Mouse (Mus musculus) embryonic facial prominence, embryonic 11.5 days (tissue): ENCODE measurements around the gene Cib4. TPM values are rescaled to one million over a fixed set of nuclear protein-coding genes. Genes with fewer than 3 reads are reported as not detected.

Experiments used
- ATAC-seq: fragments of 200-750 bp; cut with Nextera tagmentation; replicated peaks from 2 replicates; pipeline ENCODE4 v1.8.0; 2017; ENCODE audit warnings: low read depth; ENCODE audit not compliant: insufficient number of reproducible peaks, low FRiP score, low TSS enrichment
- DNase-seq: peaks from one replicate; pipeline ENCODE4 v3.0.0-alpha.2; 2015; ENCODE audit warnings: low spot score
- H3K27ac ChIP-seq: fragments of 300-500 bp; sonication (generic); replicated peaks from 2 replicates; pipeline ENCODE4 v1.5.1; 2014; ENCODE audit warnings: mild to moderate bottlenecking, low read depth, low read length, control low read depth
- H3K27me3 ChIP-seq: fragments of 300-500 bp; sonication (generic); 2 replicates; pipeline ENCODE4 v1.6.1; 2014; ENCODE audit warnings: mild to moderate bottlenecking, low read length, moderate library complexity, mixed read lengths; ENCODE audit not compliant: control insufficient read depth, insufficient read depth
- H3K36me3 ChIP-seq: fragments of 300-500 bp; sonication (generic); replicated peaks from 2 replicates; pipeline ENCODE4 v1.6.1; 2014; ENCODE audit warnings: low read depth, mild to moderate bottlenecking, low read length, moderate library complexity, mixed read lengths; ENCODE audit not compliant: control insufficient read depth, insufficient read depth
- H3K4me1 ChIP-seq: fragments of 300-500 bp; sonication (generic); 2 replicates; pipeline ENCODE4 v1.6.1; 2014; ENCODE audit warnings: low read length, mixed read lengths; ENCODE audit not compliant: control insufficient read depth, insufficient read depth
- H3K4me2 ChIP-seq: fragments of 300-500 bp; sonication (generic); 2 replicates; pipeline ENCODE4 v1.6.1; 2014; ENCODE audit warnings: low read depth, mild to moderate bottlenecking, control low read depth, low read length, moderate library complexity
- H3K4me3 ChIP-seq: fragments of 300-500 bp; sonication (generic); 2 replicates; pipeline ENCODE4 v1.5.1; 2014; ENCODE audit warnings: low read depth, low read length, control low read depth
- H3K9ac ChIP-seq: fragments of 300-500 bp; sonication (generic); replicated peaks from 2 replicates; pipeline ENCODE4 v1.6.1; 2014; ENCODE audit warnings: mild to moderate bottlenecking, control low read depth, low read length
- H3K9me3 ChIP-seq: fragments of 300-500 bp; sonication (generic); replicated peaks from 2 replicates; pipeline ENCODE4 v1.6.1; 2016; ENCODE audit warnings: mild to moderate bottlenecking, low read length, inconsistent platforms, mixed read lengths; ENCODE audit not compliant: control insufficient read depth
- WGBS: fragments of 180-500 bp; shearing (Covaris S2); extraction: QIAGEN DNeasy Blood & Tissue Kit; methylation state at CpG from one replicate; pipeline ENCODE4 v1.1.7; 2014; 5-methylcytosine and 5-hydroxymethylcytosine counted together
- polyA plus RNA-seq: library from polyadenylated mRNA; unstranded; fragments of >200 nt; fragmentation: Nextera tagmentation; extraction: Ambion mirVana; gene quantifications from 2 replicates; pipeline ENCODE4 v1.2.1, GENCODE M21; 2014

Gene Cib4
- polyA plus RNA-seq, 1 experiment from 2014 or later = not detected

DNA sequence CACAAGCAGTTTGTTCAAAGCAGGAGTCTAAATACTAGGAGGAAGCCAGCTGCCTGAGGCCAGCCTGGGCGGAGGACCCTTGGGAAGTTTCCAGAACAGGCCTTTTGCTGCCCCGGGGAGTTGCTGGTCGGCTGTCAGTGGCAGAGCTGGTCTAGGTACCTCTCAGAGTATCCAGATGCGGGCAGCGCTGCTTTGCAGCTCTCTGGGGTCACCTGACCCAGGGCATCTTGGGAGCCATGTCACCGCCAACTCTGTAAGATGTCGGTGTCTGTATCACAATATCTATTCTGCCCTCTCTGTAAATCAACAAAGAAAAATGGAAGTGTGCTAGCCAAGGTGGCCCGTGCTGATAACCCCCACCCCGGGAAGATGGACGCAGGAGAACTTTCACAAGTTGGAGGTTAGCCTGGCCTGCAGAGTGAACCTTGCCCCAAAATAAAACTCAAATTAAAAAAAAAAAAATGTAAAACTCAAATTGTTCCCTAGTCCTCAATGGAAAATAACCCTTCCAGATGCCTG, 25.4 kb downstream of the Cib4 start:
- ATAC-seq (no peak), DNase-seq (no peak)
- no peak overlapping the region for H3K4me2 ChIP-seq
- no peaks in the 10 kb centered on the region for H3K27me3 ChIP-seq
- no peak overlapping the region for H3K27ac ChIP-seq
- H3K4me1 ChIP-seq = no peaks in the 10 kb centered on the region
- WGBS = 82% methylated on average over 10 of the region's 10 CpGs
- H3K9me3 ChIP-seq = no peaks in the 10 kb centered on the region
- H3K4me3 ChIP-seq = no peak overlapping the region
- no peak overlapping the region for H3K9ac ChIP-seq
- H3K36me3 ChIP-seq = no peaks in the 10 kb centered on the region

- WGBS = 49% methylated on average over 7 of the region's 7 CpGs
- Histone ChIP-seq H3K9ac (no peak overlapping the region), H3K27me3 (no peaks in the 10 kb centered on the region), H3K4me1 (no peaks in the 10 kb centered on the region), H3K27ac (no peak overlapping the region), H3K9me3 (no peaks in the 10 kb centered on the region), H3K36me3 (no peaks in the 10 kb centered on the region), H3K4me2 (no peak overlapping the region), H3K4me3 (no peak overlapping the region)
- no peak for DNase-seq
- no peak for ATAC-seq
Measured at GRCm38 (mm10) chr5:30519494-30519893, 26.1 kb downstream of the Cib4 start.

GRCm38 (mm10) chr5:30518547-30518946, 27.1 kb downstream of the Cib4 start:
- H3K27me3 ChIP-seq = no peaks in the 10 kb centered on the region
- WGBS = 80% methylated on average over 6 of the region's 6 CpGs
- no peak overlapping the region for H3K4me3 ChIP-seq
- no peak for ATAC-seq
- H3K4me1 ChIP-seq = no peaks in the 10 kb centered on the region
- H3K4me2 ChIP-seq = no peak overlapping the region
- no peaks in the 10 kb centered on the region for H3K9me3 ChIP-seq
- no peak overlapping the region for H3K9ac ChIP-seq
- H3K36me3 ChIP-seq = no peaks in the 10 kb centered on the region
- no peak for DNase-seq
- H3K27ac ChIP-seq = no peak overlapping the region

DNA sequence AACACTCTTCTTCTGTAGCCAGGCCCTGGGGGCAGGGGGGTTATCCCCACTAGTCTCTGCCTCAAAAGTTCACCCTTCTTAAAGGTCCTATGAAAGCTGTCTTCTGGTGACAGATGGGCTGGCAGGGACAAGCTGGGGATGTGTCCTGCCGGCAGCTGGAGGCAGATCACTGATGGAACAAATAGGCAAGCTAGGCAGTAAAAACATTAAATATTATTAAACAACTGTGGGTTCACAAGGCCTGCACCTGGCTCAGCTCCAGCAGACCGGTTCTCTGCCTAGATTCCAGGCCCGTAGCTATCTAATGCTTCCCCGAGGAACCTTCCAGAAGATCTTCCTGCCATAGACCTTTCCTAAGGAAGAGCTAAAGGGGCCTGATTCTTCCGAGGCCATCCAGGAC, 27.5 kb downstream of the Cib4 start:
- WGBS = 82% methylated on average over 5 of the region's 5 CpGs
- DNase-seq = no peak
- Histone ChIP-seq H3K27me3 (no peaks in the 10 kb centered on the region), H3K27ac (no peak overlapping the region), H3K9me3 (no peaks in the 10 kb centered on the region), H3K4me2 (no peak overlapping the region), H3K4me3 (no peak overlapping the region), H3K9ac (no peak overlapping the region), H3K36me3 (no peaks in the 10 kb centered on the region), H3K4me1 (no peaks in the 10 kb centered on the region)
- ATAC-seq = no peak

GRCm38 (mm10) chr5:30516376-30516775, 29.3 kb downstream of the Cib4 start:
- no peaks in the 10 kb centered on the region for H3K9me3 ChIP-seq
- ATAC-seq (no peak), DNase-seq (peak; percentile 52)
- H3K27me3 ChIP-seq = no peaks in the 10 kb centered on the region
- 57% methylated on average over 7 of the region's 7 CpGs for WGBS
- no peak overlapping the region for H3K9ac ChIP-seq
- H3K36me3 ChIP-seq = no peaks in the 10 kb centered on the region
- no peak overlapping the region for H3K4me3 ChIP-seq
- H3K4me2 ChIP-seq = no peak overlapping the region
- H3K4me1 ChIP-seq = no peaks in the 10 kb centered on the region
- no peak overlapping the region for H3K27ac ChIP-seq

DNA sequence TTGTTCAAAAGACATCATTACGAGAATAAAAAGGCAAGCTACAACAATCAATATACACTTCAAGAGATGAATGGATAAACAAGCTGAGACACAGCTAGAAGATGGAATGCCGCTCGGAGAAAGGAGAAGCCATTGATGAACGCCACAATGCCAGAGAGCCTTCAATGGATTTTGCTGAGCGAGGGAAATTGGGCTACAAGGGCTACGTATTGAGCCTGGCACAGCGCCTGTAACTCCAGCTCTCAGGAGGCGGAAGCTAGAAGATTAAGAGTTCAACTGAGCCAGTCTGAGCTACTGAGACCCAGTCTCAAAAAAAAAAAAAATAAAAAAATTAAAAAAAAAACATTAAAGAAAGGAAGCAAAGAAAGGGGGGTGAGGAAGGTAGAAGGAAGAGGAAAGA, 32.5 kb downstream of the Cib4 start:
- H3K9me3 ChIP-seq = no peaks in the 10 kb centered on the region
- no peak for ATAC-seq
- H3K4me1 ChIP-seq = no peaks in the 10 kb centered on the region
- H3K36me3 ChIP-seq = no peaks in the 10 kb centered on the region
- H3K4me2 ChIP-seq = no peak overlapping the region
- 86% methylated on average over 8 of the region's 8 CpGs for WGBS
- no peaks in the 10 kb centered on the region for H3K27me3 ChIP-seq
- no peak overlapping the region for H3K9ac ChIP-seq
- no peak overlapping the region for H3K4me3 ChIP-seq
- no peak overlapping the region for H3K27ac ChIP-seq
- no peak for DNase-seq

GRCm38 (mm10) chr5:30497299-30497698, 48.3 kb downstream of the Cib4 start:
- Histone ChIP-seq H3K4me2 (no peak overlapping the region), H3K9me3 (no peaks in the 10 kb centered on the region), H3K4me1 (peaks cover 3% of the 10 kb centered on the region; the same call in 1 of the 2 replicates), H3K27ac (no peak overlapping the region), H3K27me3 (no peaks in the 10 kb centered on the region), H3K9ac (no peak overlapping the region), H3K4me3 (no peak overlapping the region), H3K36me3 (no peaks in the 10 kb centered on the region)
- ATAC-seq (peak; percentile 45; the same call in 1 of the 2 replicates), DNase-seq (peak; percentile 89)
- 42% methylated on average over 7 of the region's 7 CpGs for WGBS

DNA sequence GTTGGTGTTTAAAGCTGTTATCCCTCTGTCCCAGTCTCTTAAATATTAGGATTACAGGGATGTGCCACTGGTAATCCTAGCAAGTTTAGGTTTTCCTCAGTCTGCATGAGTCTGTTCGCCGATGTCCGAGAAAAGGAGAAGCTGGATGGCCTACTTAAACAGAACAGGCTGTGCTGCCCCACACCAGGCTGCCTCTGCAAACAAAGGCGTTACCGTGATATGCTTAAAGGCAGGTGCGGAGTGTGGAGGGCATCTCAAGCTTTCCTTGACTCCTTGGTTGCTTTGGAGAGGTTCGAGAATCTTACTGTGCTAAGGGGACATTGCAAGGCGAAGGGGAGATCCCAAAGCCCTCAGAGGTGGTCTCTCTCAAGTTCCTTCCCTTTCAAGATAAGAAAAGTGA, 48.8 kb downstream of the Cib4 start:
- ATAC-seq = no peak
- Histone ChIP-seq H3K9me3 (no peaks in the 10 kb centered on the region), H3K4me2 (no peak overlapping the region), H3K36me3 (no peaks in the 10 kb centered on the region), H3K27ac (0 out of 2 replicates have a peak overlapping the region, but pooled peaks have one; percentile 3), H3K4me3 (no peak overlapping the region), H3K4me1 (peaks cover 3% of the 10 kb centered on the region; the same call in 1 of the 2 replicates), H3K27me3 (no peaks in the 10 kb centered on the region), H3K9ac (no peak overlapping the region)
- WGBS = 59% methylated on average over 8 of the region's 8 CpGs
- no peak for DNase-seq
